ENCODE assay signal across 11 mouse cellular contexts in the genomic region with DNA sequence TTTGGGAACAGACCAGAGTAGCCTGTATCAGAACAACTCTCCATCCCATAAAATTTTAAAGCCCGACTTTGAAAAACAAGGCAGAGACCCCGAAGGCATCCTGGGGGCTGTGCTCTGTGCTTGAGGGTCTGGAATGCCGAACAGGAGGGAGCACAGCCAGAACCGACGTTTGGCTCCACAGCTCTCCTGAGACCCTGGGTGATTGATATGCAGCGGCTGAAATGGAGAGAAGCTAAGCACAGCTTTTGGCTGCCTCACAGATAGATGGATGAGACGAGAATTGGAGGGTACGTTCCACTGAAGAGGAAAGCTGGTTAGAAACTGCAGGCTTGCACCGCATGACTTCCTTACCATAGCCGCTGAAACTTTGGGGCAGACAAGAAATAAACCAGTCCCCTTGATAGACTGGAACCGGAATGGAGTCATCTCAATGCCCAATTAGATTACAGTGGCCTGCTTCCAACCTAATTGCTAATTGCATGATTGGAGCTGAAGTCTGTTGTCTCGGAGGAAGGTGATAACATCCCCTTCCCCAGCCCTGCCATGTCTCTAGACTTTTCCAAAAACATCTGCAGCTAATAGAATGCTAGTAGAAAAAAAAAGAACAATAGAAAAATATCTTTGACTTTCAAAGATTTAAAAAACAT.
DNase-seq lines count a peak whose midpoint lies in the region; ATAC-seq and TF ChIP-seq lines count a peak whose summit lies in the region.
"Had no signal": no experiment of that assay in that cellular context is flagged by ENCODE, and none has a peak within 500 bp of the region (broad histone marks: within the 10 kb centered on the region; RNA-seq: fewer than 3 reads in every experiment).

No protein-coding gene starts in this region.

- H3K9ac ChIP-seq in forebrain, postnatal 0 days, result no peak overlapping the region
- no peak overlapping the region for H3K9ac ChIP-seq in midbrain, embryonic 12.5 days (replicated peaks)
- H3K9ac ChIP-seq in midbrain, embryonic 11.5 days (ENCODE audit: low read length), result no peak overlapping the region
- peak overlapping the region; percentile 24; the same call in 1 of the 2 replicates for H3K9ac ChIP-seq in hindbrain, postnatal 0 days (replicated peaks; ENCODE audit: low read length)
- H3K9ac ChIP-seq in neural tube, embryonic 15.5 days (replicated peaks), result no peak overlapping the region
- H3K9ac ChIP-seq: liver, embryonic 15.5 days had no signal

- no peak for DNase-seq in forebrain, postnatal 0 days
- DNase-seq in forebrain, embryonic 10.5 days (ENCODE audit: extremely low spot score, low spot score), result no peak
- no peak for DNase-seq in midbrain, embryonic 11.5 days (ENCODE audit: low spot score, missing footprints)
- peak; percentile 58 for DNase-seq in hindbrain, postnatal 0 days (ENCODE audit: low spot score)
- no peak for DNase-seq in left cerebral cortex, postnatal 14 days (ENCODE audit: low spot score in 2 of 2)
- DNase-seq: cerebellum, postnatal 25 days; layer of hippocampus, adult 9-11 months had no signal

- 0 out of 2 replicates have a peak overlapping the region, but pooled peaks have one; percentile 4 for H3K4me2 ChIP-seq in forebrain, postnatal 0 days (ENCODE audit: low read depth)
- H3K4me2 ChIP-seq in midbrain, embryonic 12.5 days (replicated peaks), result no peak overlapping the region
- H3K4me2 ChIP-seq in midbrain, embryonic 11.5 days, result no peak overlapping the region
- H3K4me2 ChIP-seq in hindbrain, postnatal 0 days (ENCODE audit: low read depth, low read length), result peak overlapping the region; percentile 45
- peak overlapping the region; percentile 45 for H3K4me2 ChIP-seq in neural tube, embryonic 15.5 days
- H3K4me2 ChIP-seq: liver, embryonic 15.5 days had no signal

- H3K27ac ChIP-seq in forebrain, postnatal 0 days (ENCODE audit: low read depth, low read length), result no peak overlapping the region
- H3K27ac ChIP-seq in forebrain, embryonic 10.5 days, result no peak overlapping the region
- no peak overlapping the region for H3K27ac ChIP-seq in midbrain, embryonic 12.5 days (replicated peaks)
- H3K27ac ChIP-seq in midbrain, embryonic 11.5 days (ENCODE audit: low read depth, low read length), result no peak overlapping the region
- no peak overlapping the region for H3K27ac ChIP-seq in hindbrain, postnatal 0 days
- H3K27ac ChIP-seq in neural tube, embryonic 15.5 days (replicated peaks), result no peak overlapping the region; the same call in 1 of the 2 replicates
- H3K27ac ChIP-seq: liver, embryonic 15.5 days had no signal

- no peak overlapping the region for H3K4me3 ChIP-seq in forebrain, postnatal 0 days (ENCODE audit: low read depth, low read length)
- no peak overlapping the region for H3K4me3 ChIP-seq in forebrain, embryonic 10.5 days
- no peak overlapping the region for H3K4me3 ChIP-seq in midbrain, embryonic 12.5 days
- no peak overlapping the region for H3K4me3 ChIP-seq in midbrain, embryonic 11.5 days (ENCODE audit: low read depth, low read length)
- H3K4me3 ChIP-seq in hindbrain, postnatal 0 days (ENCODE audit: low read length), result no peak overlapping the region
- H3K4me3 ChIP-seq in neural tube, embryonic 15.5 days (replicated peaks), result peak overlapping the region; percentile 12; the same call in 1 of the 2 replicates
- H3K4me3 ChIP-seq: liver, embryonic 15.5 days had no signal

- no peak for TF ChIP-seq CTCF in forebrain, postnatal 0 days (IDR thresholded peaks at IDR 0.05; ENCODE audit: low read depth)
- TF ChIP-seq CTCF in hindbrain, postnatal 0 days (IDR thresholded peaks at IDR 0.05; ENCODE audit: low read depth), result no peak

- no peaks in the 10 kb centered on the region for H3K36me3 ChIP-seq in forebrain, postnatal 0 days (ENCODE audit: insufficient read depth)
- H3K36me3 ChIP-seq in forebrain, embryonic 10.5 days (replicated peaks), result no peaks in the 10 kb centered on the region
- H3K36me3 ChIP-seq in midbrain, embryonic 12.5 days, result no peaks in the 10 kb centered on the region
- no peaks in the 10 kb centered on the region for H3K36me3 ChIP-seq in midbrain, embryonic 11.5 days (ENCODE audit: control insufficient read depth, insufficient read depth, low read length)
- no peaks in the 10 kb centered on the region for H3K36me3 ChIP-seq in hindbrain, postnatal 0 days (ENCODE audit: insufficient read depth, low read length)
- no peaks in the 10 kb centered on the region for H3K36me3 ChIP-seq in neural tube, embryonic 15.5 days
- H3K36me3 ChIP-seq: liver, embryonic 15.5 days had no signal

- ATAC-seq in forebrain, postnatal 0 days, result no peak
- ATAC-seq in midbrain, embryonic 12.5 days (ENCODE audit: low FRiP score, low read depth), result peak; percentile 30; the same call in 1 of the 2 replicates
- ATAC-seq in midbrain, embryonic 11.5 days (ENCODE audit: low FRiP score), result no peak
- peak; percentile 29; the same call in 1 of the 2 replicates for ATAC-seq in hindbrain, postnatal 0 days
- peak; percentile 47; the same call in 1 of the 2 replicates for ATAC-seq in neural tube, embryonic 15.5 days (ENCODE audit: low FRiP score)
- no peak for ATAC-seq in erythroid progenitor cell, adult 5-6 weeks (replicated peaks; ENCODE audit: low FRiP score, poor library complexity, severe bottlenecking)

- no peaks in the 10 kb centered on the region for H3K4me1 ChIP-seq in forebrain, postnatal 0 days (ENCODE audit: insufficient read depth)
- peaks cover 8% of the 10 kb centered on the region for H3K4me1 ChIP-seq in forebrain, embryonic 10.5 days
- no peaks in the 10 kb centered on the region for H3K4me1 ChIP-seq in midbrain, embryonic 12.5 days
- H3K4me1 ChIP-seq in midbrain, embryonic 11.5 days (ENCODE audit: control insufficient read depth, insufficient read depth, low read length), result no peaks in the 10 kb centered on the region
- 0 out of 2 replicates have a peak, but pooled peaks cover 4% of the 10 kb centered on the region for H3K4me1 ChIP-seq in hindbrain, postnatal 0 days (ENCODE audit: insufficient read depth, low read length)
- peaks cover 15% of the 10 kb centered on the region for H3K4me1 ChIP-seq in neural tube, embryonic 15.5 days
- H3K4me1 ChIP-seq: liver, embryonic 15.5 days had no signal

- intact Hi-C loops in left cerebral cortex, postnatal 14 days (cut with DNase I), result no loop called here

- peaks cover 3% of the 10 kb centered on the region; the same call in 1 of the 2 replicates for H3K27me3 ChIP-seq in forebrain, postnatal 0 days (ENCODE audit: insufficient read depth, low read length)
- no peaks in the 10 kb centered on the region for H3K27me3 ChIP-seq in forebrain, embryonic 10.5 days (ENCODE audit: poor library complexity, severe bottlenecking)
- H3K27me3 ChIP-seq in midbrain, embryonic 12.5 days, result no peaks in the 10 kb centered on the region
- H3K27me3 ChIP-seq in midbrain, embryonic 11.5 days (ENCODE audit: control insufficient read depth, insufficient read depth, low read length), result no peaks in the 10 kb centered on the region
- H3K27me3 ChIP-seq in hindbrain, postnatal 0 days (ENCODE audit: insufficient read depth, low read length), result no peaks in the 10 kb centered on the region
- H3K27me3 ChIP-seq in neural tube, embryonic 15.5 days (replicated peaks), result no peaks in the 10 kb centered on the region
- H3K27me3 ChIP-seq: liver, embryonic 15.5 days had no signal

- H3K9me3 ChIP-seq in forebrain, postnatal 0 days (ENCODE audit: low read length), result no peaks in the 10 kb centered on the region
- H3K9me3 ChIP-seq in forebrain, embryonic 10.5 days, result no peaks in the 10 kb centered on the region
- H3K9me3 ChIP-seq in midbrain, embryonic 12.5 days, result no peaks in the 10 kb centered on the region
- no peaks in the 10 kb centered on the region for H3K9me3 ChIP-seq in midbrain, embryonic 11.5 days (ENCODE audit: control insufficient read depth, low read length)
- no peaks in the 10 kb centered on the region for H3K9me3 ChIP-seq in hindbrain, postnatal 0 days (ENCODE audit: low read length)
- no peaks in the 10 kb centered on the region for H3K9me3 ChIP-seq in neural tube, embryonic 15.5 days (replicated peaks)
- H3K9me3 ChIP-seq: liver, embryonic 15.5 days had no signal

- WGBS in forebrain, postnatal 0 days, result 38% methylated on average over 12 of the region's 12 CpGs
- 67% methylated on average over 12 of the region's 12 CpGs for WGBS in forebrain, embryonic 10.5 days
- 50% methylated on average over 12 of the region's 12 CpGs for WGBS in midbrain, embryonic 12.5 days
- 57% methylated on average over 12 of the region's 12 CpGs for WGBS in midbrain, embryonic 11.5 days
- 19% methylated on average over 12 of the region's 12 CpGs for WGBS in hindbrain, postnatal 0 days
- 12% methylated on average over 12 of the region's 12 CpGs for WGBS in neural tube, embryonic 15.5 days

Comparison
In these comparisons a context has a peak if more than half of its experiments do, and no peak if none do; other contexts are left out.
1. ATAC-seq: peak in midbrain, embryonic 12.5 days (single experiment), hindbrain, postnatal 0 days (single experiment) and neural tube, embryonic 15.5 days (single experiment); none in forebrain, postnatal 0 days (single experiment), midbrain, embryonic 11.5 days (single experiment) and erythroid progenitor cell, adult 5-6 weeks (single experiment).
2. H3K4me2 ChIP-seq: peak in forebrain, postnatal 0 days (single experiment), hindbrain, postnatal 0 days (single experiment) and neural tube, embryonic 15.5 days (single experiment); none in midbrain, embryonic 12.5 days (single experiment) and midbrain, embryonic 11.5 days (single experiment).